Mouse (Mus musculus) fat pad, adult 2 months (tissue): Measurements from ENCODE around the gene Lysmd1.
"Not testable (repeated sequence)": the region's sequence is repeated elsewhere in the genome, so short reads cannot be mapped to it uniquely, and the experiment has no call there.

ENCODE experiments used
- DNase-seq: peaks from one replicate; pipeline ENCODE4 v3.0.0-alpha.2; 2011; ENCODE audit warnings: low read depth, low spot score; ENCODE audit errors: extremely low read depth

Lysmd1 gene

DNA sequence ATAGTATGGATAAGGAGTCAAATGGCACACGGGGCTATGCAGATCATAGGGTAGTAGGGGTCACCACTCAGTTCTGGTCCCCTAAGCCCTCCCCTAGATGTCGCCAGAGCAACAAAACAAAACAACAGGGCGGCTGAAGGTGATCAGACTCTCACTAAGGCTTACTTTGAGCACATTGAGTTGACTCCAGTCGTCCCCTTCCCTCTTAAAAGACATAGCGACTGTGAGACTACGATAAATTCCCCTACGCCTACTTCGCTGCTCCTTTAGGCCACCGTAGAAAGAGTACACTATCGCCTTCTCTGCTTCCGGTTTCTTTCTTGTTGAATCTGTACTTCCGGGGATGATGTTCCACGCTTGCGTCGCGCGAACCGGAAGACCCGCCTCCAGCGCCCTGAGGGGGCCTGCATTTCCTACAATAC lies at the start of gene Lysmd1, which contains the start of gene Scnm1:
Gene Lysmd1 (plus strand): TSS at position 409 of the 422 bp plus-strand sequence.
Gene Scnm1 (minus strand): TSS at position 332 of the 422 bp plus-strand sequence.
- DNase-seq = peak; percentile 82

DNA sequence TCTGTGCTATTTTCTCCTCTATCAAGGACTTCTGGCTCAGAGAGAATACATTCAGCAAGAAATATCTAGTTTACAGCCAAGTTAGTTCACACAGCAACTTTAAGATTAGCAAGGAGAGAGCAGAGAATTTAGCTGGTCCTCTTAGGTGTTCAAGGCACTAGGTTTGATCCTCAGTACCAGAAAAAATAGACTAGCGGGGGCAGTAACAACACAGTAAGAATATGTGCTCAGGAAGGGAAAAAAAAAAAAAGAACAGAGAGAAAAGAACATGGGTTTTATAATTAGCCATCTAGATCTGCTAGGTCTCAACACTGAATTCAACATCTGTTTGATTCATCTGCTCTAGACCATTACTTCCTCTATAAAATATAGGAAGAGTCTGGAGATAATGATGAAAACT lies 45.8 kb upstream of the Lysmd1 start:
- no peak for DNase-seq

DNA sequence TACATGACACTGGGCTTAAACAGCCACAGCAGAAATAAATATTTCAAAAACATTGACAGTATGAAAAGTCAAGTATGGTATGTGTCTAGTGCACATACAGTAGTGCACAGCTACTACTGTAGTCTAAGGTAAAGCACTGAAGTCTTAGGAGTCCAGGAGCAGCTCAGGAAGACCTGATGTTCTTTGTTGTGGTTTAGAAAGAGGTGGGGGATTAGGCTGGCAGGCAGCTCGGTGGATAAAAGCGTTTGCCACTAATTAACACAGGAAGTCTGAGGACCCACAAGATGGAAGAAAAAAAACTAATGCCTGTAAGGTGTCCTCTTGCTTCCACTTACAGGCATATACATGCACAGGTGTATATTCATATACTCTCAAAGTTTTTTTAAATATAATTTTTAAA lies 33.0 kb upstream of the Lysmd1 start:
- no peak for DNase-seq

DNA sequence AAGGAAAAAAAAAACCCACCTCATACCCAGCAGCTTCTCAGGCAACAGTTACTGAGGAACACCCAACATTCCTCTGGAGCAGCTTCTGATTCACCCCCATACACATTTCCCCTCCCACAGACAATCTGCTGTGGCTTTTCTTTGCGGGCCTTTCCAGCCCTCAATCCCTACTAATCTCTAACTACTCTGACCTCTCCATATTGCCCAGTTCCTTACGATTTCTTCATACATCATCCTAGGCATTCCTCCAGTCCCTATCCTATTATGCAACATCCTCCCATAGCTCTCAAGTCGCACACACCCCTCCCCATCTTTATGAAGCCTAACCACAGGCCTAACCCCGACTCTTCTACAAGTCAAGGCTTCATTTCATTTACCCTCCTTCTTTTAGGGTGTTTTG lies 28.8 kb upstream of the Lysmd1 start:
- DNase-seq = peak; percentile 64

DNA sequence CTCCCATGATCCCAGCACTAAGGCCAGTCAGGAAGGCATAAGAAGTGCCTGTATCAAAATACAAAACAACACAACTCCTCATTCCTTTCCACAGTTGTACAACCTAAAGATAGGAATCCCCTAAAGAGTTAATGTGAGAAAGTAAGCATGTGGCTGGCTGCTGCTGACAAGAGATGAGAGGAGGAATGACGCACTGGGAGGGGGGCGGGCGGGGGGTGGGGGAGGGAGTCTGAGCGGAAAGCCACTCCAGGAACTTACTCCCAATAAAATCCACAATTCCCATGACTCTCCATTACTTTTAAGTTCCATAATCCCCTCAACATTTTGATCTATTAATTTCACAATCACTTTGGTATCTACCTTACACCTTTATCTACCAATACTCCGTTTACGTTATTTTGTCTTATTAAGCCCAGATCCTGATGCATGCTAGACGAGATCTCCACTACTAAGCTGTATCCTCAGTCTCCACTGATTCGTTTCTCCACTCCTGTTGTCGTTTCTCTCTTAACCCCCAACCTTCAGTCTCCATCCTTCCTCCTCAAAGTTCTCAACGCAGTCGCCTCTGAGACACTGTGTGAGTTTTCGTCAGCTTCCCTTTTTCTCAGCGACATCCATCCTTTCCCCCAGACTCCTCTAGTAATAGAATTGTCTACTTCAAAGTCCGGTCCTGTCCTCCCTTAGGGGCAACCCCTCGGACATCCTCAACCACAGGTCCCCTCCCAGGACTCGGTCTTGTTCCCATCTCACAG lies 28.1 kb upstream of the Lysmd1 start:
- DNase-seq = no peak

DNA sequence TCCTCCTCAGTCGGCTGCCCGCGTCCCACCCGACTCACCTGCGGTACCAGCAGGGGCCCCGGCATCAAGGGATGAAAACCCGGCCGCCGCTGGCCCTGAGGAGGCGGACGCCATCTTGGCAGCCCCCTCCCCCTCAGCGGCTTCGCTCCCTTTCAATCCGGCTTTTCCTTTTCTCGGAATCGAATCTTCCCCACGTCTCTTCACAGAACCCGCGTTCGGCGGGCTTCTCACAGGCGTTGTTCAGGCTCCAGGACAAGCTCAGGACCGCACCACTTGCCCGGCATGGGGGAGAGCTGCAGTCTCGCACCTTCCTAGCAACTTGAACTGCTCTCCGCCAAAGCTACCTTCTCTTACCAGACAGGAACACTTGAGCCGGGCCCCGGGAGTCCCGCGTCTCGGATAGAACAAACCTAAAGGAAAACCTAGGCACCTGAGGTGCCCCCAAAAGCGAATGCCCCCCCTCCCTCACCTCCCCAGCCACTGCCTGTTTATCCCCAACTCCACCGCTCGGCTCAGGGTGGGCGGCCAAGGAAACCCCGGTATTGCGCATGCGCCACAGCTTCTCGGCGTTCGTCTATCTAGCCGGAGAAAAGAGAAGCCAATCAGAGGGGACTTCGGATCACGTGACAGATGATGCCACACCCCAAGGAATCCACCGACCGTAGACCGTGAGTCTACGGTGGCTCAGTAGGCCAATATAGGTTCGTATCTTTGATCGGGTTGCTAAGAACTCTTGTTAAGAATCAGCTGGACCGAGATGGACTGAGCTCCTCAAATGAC lies 27.4 kb upstream of the Lysmd1 start, which contains the start of gene Pip5k1a:
Gene Pip5k1a (minus strand): TSS at position 593 of the 780 bp plus-strand sequence.
- DNase-seq = peak; percentile 97

DNA sequence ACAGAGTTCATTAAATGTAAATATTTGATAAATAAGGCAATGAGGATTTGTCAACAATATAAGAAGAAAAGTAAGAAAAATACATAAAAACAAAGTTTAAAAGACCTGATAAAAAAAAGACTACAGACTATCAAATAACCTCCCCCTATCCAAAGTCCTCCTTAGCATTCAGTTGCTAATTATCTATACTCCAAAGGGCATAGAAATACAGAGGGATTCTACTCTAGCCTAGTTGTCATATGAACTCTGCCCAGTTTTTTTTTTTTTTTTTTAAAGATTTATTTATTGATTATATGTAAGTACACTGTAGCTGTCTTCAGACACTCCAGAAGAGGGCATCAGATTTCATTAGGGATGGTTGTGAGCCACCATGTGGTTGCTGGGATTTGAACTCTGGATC lies 26.6 kb upstream of the Lysmd1 start:
- not testable (repeated sequence) for DNase-seq

DNA sequence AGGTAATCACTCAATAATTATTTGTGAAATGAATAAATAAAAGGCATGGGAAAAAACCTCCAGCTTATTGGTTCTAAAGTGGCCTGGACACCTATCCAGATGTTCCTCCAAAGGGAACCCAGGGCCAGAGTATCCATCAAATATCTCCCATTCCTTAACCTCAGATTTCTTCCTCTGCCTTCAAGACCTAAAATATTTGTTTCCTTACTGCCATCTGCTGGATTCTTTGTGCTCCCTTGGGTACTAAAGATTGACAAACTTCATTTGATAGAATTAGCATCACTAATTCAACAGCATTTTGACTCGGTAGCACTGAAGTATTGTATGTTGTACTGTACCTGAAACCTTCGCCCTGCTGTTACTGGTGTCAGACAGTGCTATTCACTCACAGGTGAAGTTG lies 26.0 kb upstream of the Lysmd1 start:
- no peak for DNase-seq

DNA sequence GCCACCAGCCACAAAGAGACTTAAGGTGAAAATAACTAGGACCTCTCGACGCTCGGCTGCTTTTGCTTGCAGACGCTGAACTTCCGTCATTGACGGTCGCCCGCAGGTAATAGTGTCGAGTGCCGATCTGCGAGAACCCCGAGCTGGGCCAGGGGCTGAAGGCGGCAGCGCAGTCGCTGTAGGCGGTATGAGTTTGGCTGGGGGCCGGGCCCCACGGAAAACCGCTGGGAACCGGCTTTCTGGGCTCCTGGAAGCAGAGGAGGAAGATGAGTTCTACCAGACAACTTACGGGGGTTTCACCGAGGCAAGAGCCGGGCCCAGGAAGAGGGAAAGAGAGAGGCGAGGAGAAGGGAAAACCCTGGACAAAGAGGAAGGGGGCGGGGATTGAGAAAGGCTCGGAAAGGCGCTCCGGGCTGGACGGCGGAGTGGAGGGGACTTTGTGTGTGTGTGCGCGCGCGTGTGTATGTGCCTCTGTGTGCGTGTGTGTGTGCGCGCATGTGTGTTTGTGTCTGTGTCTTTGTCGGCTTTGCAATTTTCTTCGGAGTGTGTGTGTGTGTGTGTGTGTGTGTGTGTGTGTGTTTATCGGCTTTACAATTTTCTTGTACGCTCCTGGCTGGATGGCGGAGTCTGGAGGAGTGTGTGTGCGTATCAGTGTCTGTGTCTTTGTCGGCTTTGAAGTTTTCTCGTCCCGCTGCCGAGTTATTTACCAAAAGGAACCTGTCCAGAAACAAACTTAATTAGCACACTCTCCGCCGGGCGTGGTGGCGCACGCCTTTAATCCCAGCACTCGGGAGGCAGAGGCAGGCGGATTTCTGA lies 22.8 kb upstream of the Lysmd1 start, which contains the start of gene Vps72:
Gene Vps72 (plus strand): TSS at position 112 of the 816 bp plus-strand sequence.
- DNase-seq = peak; percentile 62

DNA sequence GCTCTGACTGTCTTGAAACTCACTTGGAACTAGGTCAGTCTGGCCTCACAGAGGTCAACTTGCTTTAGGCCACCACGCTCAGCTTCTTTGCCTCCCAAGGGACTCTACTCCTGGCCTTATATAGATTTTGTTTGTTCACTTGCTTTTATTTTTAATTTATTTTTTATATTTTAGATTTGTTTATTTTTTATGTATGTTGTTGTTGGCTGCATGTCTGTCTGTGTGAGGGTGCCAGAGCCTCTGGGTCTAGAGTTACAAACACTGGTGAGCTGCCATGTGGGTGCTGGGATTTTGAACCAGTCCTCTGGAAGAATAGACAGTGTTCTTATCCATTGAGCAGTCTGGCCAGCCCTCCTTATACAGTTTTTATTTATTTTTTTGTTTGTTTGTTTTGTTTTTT lies 21.1 kb upstream of the Lysmd1 start:
- no peak for DNase-seq

DNA sequence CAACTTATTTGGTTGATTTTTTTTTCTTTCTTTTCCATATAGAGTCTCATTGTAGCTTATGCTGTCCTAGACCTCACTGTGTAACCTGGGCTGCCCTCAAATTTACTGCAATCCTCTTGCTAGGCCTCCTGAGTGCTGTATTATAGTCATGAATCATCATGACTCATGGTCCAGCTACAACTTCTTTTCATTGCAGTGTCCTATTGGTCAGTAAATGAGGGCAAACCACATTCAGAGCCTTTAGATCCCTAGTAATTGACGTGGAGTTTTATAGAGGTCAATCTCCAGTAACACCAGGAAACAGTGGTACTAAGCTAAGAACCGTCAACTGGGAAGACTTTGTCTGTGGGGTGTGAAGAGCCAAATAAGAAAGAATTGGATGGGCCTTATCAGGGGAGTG lies 16.1 kb upstream of the Lysmd1 start:
- DNase-seq = no peak

DNA sequence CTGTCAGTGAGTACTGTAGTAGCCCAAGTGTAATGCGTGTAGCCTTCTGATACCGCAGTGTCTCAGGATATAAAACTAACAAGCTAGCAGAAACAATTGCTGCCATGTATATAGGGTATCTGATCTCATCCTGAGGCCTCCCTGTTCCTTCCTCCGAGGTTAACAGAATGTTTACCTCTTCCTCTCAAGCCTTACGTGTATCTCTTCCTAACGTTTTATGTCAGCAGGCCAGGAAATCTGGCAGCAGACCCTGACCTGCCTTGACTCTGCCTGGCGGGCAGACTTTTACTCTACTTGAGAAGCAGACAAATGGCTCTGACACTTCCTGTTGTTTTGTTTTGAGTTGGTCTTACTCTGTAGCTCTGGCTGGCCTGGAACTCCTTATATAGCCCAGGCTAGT lies 12.3 kb upstream of the Lysmd1 start:
- DNase-seq = no peak

DNA sequence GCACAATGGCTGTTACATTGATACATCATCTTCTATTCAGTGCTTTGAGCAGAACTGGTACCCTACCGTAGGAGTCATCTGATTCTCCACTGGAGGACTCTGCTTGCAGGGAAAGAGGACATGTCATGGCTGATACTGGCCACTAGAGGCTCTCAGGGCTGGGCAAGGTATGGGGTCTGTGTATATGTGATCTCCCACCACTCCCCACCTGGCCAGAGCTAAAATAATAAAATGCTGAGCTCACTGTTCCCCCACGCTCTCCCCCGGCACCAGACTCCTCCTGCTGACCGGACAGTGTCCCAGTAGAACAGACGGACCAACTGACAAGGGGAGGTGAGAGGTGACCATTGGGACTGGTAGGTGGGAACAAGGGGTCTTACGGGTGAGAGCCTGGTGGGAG lies 9.6 kb upstream of the Lysmd1 start, which contains the start of gene Tmod4:
Gene Tmod4 (plus strand): TSS at position 231 of the 400 bp plus-strand sequence.
- DNase-seq = no peak

DNA sequence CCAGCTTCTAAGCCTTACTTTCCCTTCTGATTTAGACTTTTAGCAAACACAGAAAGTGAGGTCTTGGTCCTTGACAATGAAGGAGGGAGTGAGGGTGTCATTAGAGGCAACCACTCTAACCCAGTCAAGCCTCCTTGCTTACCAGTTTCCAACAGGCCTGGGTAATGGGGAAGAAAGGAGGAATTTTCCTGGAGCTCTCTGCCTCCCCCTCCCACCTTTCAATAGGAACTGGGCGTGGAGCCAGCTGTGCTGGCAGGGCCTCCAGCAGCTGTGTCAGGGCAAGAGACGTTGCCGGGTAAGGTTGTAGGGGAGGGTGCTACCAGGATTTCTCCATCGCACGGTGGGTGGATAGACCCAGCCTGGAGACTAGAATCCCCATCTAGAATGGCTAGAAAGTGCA lies 8.9 kb upstream of the Lysmd1 start:
- DNase-seq = no peak

DNA sequence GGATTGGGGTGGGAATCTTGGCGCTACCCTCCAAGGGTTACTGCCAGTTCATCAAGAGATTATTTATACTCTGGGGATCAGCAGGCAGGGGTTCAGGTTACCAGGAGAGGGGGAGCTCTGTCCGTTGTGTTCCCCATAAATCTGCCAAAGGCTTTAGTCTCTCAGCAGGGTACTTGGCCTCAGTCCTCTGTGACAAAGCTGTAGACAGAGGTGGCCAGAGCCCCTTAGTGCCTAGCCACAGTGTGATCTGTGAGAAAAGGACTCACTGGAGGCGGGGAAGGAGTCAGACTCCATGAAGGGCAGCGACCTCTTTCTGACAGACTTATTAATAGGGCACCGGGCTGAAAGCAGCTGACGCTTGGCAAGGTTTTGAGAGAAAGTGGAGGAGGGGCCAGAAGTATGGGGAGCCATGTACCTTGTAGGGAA lies 4.6 kb upstream of the Lysmd1 start:
- no peak for DNase-seq

DNA sequence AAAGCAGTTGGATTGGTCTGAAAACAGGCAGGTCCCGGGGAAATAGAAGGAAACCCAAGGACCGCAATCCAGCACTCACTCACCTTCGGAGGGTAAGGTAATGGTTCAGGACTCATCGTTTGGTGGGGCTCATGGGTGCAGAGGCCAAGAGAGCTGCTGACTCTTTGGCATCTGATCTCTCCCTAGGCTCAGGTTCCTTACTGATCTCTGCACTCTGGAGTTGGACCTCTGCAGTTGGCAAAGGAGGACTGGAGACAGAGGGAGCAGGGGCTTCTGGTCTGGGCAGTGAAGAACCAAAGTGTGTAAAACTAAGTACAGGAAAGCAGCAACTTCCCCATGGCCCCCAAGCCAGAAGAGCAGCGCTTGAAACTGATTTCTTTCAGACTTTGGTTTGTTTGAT lies 3.8 kb upstream of the Lysmd1 start:
- no peak for DNase-seq

DNA sequence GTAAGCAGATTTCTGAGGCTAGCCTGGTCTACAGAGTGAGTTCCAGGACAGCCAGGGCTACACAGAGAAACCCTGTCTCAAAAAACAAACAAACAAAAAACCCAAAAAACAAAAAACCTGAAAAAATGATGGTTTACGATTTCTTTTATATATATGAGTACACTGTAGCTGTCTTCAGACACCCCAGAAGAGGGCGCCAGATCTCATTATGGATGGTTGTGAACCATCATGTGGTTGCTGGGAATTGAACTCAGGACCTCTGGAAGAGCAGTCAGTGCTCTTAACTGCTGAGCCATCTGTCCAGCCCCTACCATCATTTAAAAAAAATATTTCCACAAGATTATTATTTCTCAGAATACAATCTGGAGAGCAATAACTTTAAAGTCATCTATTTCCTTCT lies 1.5 kb upstream of the Lysmd1 start:
- DNase-seq = not testable (repeated sequence)

DNA sequence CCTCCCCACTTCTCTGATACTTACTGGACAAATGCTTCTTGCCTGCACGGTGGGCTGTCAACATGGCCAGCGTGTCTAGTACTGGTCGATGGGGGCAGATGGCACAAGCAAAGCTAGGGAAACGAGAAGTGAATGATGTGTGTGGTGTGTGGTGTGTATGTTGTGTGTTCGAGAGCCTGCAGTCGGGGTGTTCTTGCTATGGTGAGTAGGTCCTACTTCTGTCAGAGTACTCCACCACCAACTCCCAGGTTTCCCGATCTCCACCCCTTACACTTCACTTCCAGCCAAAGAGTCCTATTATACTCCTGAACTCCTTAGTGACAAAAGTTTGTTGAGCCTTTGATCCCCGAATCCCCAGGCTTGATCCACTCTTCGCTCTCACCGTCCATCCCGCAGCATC lies 712 bp upstream of the Lysmd1 start:
- DNase-seq = no peak

DNA sequence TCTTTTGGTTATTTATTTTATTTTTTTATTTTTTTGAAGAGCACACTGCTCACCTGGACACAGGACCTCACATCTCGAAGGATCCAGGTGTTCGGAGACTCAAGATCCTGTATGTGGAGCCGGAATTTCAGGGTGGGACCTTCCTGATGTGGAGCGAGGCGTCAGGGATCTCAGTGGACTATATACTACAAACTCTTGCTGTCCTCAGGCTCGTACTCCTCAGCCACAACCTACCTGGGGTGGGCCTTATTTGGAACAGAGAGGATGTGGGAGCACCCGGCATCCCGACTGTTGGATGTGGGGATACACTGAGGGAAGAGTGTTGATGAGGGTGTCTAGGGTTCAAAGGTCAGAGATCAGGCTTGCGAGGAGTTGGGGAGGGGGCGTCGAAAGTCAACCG lies 245 bp downstream of the Lysmd1 start:
- not testable (repeated sequence) for DNase-seq

DNA sequence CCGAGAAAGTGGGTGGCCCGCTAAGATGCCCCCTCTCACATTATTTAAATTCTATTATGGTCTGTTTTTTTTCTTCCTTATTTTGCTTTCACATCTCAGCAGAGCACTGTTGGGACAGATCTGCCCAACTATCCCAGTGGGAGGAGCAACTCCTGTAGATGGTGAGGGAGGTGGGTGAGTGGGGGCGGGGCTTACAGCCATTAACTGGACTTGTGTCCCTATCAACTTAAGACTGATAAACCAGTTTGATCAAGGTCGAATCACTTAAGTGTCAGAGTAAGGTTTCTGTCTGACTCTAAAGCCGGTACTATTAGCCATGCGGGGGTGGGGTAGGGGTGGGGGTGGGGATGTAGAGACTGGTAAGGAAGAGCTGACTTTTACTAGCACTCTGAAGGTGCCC lies 1.1 kb downstream of the Lysmd1 start:
- no peak for DNase-seq

DNA sequence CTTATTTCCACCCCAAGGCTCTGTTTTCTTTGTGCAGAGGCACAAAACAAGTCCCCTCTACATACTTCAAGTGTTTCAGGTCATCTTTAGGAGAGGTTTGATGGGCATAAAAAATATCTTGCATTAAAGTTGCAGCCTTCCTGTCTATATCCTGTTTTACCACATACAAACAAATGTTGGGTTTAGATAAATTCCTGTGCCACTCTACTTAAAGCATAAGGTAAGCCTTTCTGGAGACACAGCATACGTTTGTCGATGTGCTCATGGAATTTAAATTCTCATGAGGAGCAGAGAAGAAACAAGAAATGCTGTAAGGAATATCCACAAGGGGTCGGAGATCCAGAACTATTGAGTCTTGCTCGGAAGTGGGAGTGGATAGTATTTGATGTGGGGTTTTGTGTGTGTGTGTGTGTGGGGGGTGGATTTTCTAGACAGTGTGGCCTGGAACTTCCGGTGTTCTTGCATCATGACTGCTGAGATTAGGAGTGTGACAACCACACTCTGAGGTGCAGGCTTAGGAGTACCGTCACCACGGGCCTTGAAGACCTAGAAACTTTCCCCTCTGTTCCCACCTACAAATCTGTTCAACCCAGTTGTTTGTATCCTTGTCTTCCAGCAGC lies 1.7 kb downstream of the Lysmd1 start:
- no peak for DNase-seq
